Mouse (Mus musculus) spleen, embryonic (tissue): Measurements from ENCODE around the gene Nmrk1.

Experiments used
- CTCF ChIA-PET: fragments of 350-600 bp; sonication (Branson Sonifier 250); formaldehyde crosslinking; loops from one replicate; lab custom pipeline; 2022; lab: Charles Lee

Nmrk1 gene

GRCm38 (mm10) chr19:18650473-18650872 is 18.7 kb downstream of the Nmrk1 start:
- CTCF ChIA-PET: no interaction called here

- CTCF ChIA-PET: no interaction called here
Observed at GRCm38 (mm10) chr19:18652592-18652991, 20.8 kb downstream of the Nmrk1 start.

GRCm38 (mm10) chr19:18653058-18653457 is 21.3 kb downstream of the Nmrk1 start:
- CTCF ChIA-PET: no interaction called here

GRCm38 (mm10) chr19:18654330-18654729 is 22.6 kb downstream of the Nmrk1 start:
- CTCF ChIA-PET: interaction anchor here (0.6 kb wide), 1 partner anchor 36 kb away, joined by 3 read pairs; no protein-coding TSS in a partner anchor

- CTCF ChIA-PET: no interaction called here
Observed at GRCm38 (mm10) chr19:18654984-18655383, 23.2 kb downstream of the Nmrk1 start.

GRCm38 (mm10) chr19:18655999-18656398 is 24.2 kb downstream of the Nmrk1 start:
- CTCF ChIA-PET: no interaction called here

- CTCF ChIA-PET: no interaction called here
Observed at GRCm38 (mm10) chr19:18658473-18658872, 26.7 kb downstream of the Nmrk1 start.

- CTCF ChIA-PET: no interaction called here
Observed at GRCm38 (mm10) chr19:18659349-18659748, 27.6 kb downstream of the Nmrk1 start.

GRCm38 (mm10) chr19:18660466-18660865 is 28.7 kb downstream of the Nmrk1 start:
- CTCF ChIA-PET: no interaction called here

GRCm38 (mm10) chr19:18661683-18662082 is 29.9 kb downstream of the Nmrk1 start:
- CTCF ChIA-PET: no interaction called here

GRCm38 (mm10) chr19:18663904-18664303 is 32.2 kb downstream of the Nmrk1 start:
- CTCF ChIA-PET: no interaction called here

- CTCF ChIA-PET: no interaction called here
Observed at GRCm38 (mm10) chr19:18666966-18667365, 35.2 kb downstream of the Nmrk1 start.

- CTCF ChIA-PET: no interaction called here
Observed at GRCm38 (mm10) chr19:18669551-18669950, 37.8 kb downstream of the Nmrk1 start.

- CTCF ChIA-PET: no interaction called here
Observed at GRCm38 (mm10) chr19:18670608-18671007, 38.9 kb downstream of the Nmrk1 start, which contains the start of gene Carnmt1. Gene Carnmt1, plus strand, starts transcription at chr19:18670764.

- CTCF ChIA-PET: no interaction called here
Observed at GRCm38 (mm10) chr19:18671056-18671741, 39.4 kb downstream of the Nmrk1 start.

GRCm38 (mm10) chr19:18672498-18672897 is 40.7 kb downstream of the Nmrk1 start:
- CTCF ChIA-PET: interaction anchor here (0.7 kb wide), 1 partner anchor 33 kb away, joined by 3 read pairs; no protein-coding TSS in a partner anchor

- CTCF ChIA-PET: interaction anchor here (0.7 kb wide), 2 partner anchors 18 to 34 kb away, joined by 3 to 4 read pairs; no protein-coding TSS in a partner anchor
Observed at GRCm38 (mm10) chr19:18673116-18673515, 41.4 kb downstream of the Nmrk1 start.

- CTCF ChIA-PET: no interaction called here
Observed at GRCm38 (mm10) chr19:18682142-18682541, 50.4 kb downstream of the Nmrk1 start.

- CTCF ChIA-PET: interaction anchor here (0.6 kb wide), 1 partner anchor 1625 kb away, joined by 3 read pairs; no protein-coding TSS in a partner anchor
Observed at GRCm38 (mm10) chr19:18687556-18687955, 55.8 kb downstream of the Nmrk1 start.

GRCm38 (mm10) chr19:18692176-18692575 is 60.4 kb downstream of the Nmrk1 start:
- CTCF ChIA-PET: no interaction called here

- CTCF ChIA-PET: no interaction called here
Observed at GRCm38 (mm10) chr19:18692768-18693167, 61.0 kb downstream of the Nmrk1 start.

- CTCF ChIA-PET: no interaction called here
Observed at GRCm38 (mm10) chr19:18695116-18695515, 63.4 kb downstream of the Nmrk1 start.

- CTCF ChIA-PET: no interaction called here
Observed at GRCm38 (mm10) chr19:18695552-18695951, 63.8 kb downstream of the Nmrk1 start.
